Mouse (Mus musculus) v-Abl transformed pro-B cells (cell line): ENCODE measurements around the gene Tmem56.

Experiments used
- in situ Hi-C, 2 experiments: fragments of 400-800 bp; cut with MboI; formaldehyde crosslinking; loops; one replicate each; pipeline ENCODE4 v1.15.1; 2025; ENCODE audit not compliant: unreplicated experiment in 2 of 2

Gene Tmem56

GRCm38 (mm10) chr3:121290681-121291080 is 7.8 kb upstream of the Tmem56 start:
- in situ Hi-C loops, result loop anchor here (5.0 to 25.0 kb wide), 3 partner anchors 118 to 947 kb away; partner anchors contain the start of genes Gclm (in 1 of the 2) and Rwdd3 (in 1 of the 2)

GRCm38 (mm10) chr3:121287151-121287550 is 4.3 kb upstream of the Tmem56 start:
- in situ Hi-C loops, result loop anchor here in 1 of 2 experiments (25.0 kb wide), 1 partner anchor 950 kb away; the partner anchor contains the start of gene Gclm

- in situ Hi-C loops, result loop anchor here in 1 of 2 experiments (25.0 kb wide), 1 partner anchor 952 kb away; the partner anchor contains the start of gene Gclm
Measured at GRCm38 (mm10) chr3:121285219-121285618, 2.3 kb upstream of the Tmem56 start.

- in situ Hi-C loops, result loop anchor here in 1 of 2 experiments (25.0 kb wide), 1 partner anchor 958 kb away; the partner anchor contains the start of gene Gclm
Measured at GRCm38 (mm10) chr3:121279679-121280078, 3.2 kb downstream of the Tmem56 start.

GRCm38 (mm10) chr3:121277557-121277956 is 5.3 kb downstream of the Tmem56 start:
- in situ Hi-C loops, result loop anchor here in 1 of 2 experiments (25.0 kb wide), 1 partner anchor 960 kb away; the partner anchor contains the start of gene Gclm

- in situ Hi-C loops, result loop anchor here in 1 of 2 experiments (25.0 kb wide), 1 partner anchor 960 kb away; the partner anchor contains the start of gene Gclm
Measured at GRCm38 (mm10) chr3:121277009-121277408, 5.9 kb downstream of the Tmem56 start.

GRCm38 (mm10) chr3:121274010-121274409 is 8.9 kb downstream of the Tmem56 start:
- in situ Hi-C loops, result no loop called here

- in situ Hi-C loops, result no loop called here
Measured at GRCm38 (mm10) chr3:121272577-121272976, 10.3 kb downstream of the Tmem56 start.

- in situ Hi-C loops, result no loop called here
Measured at GRCm38 (mm10) chr3:121267283-121267682, 15.6 kb downstream of the Tmem56 start.

- in situ Hi-C loops, result no loop called here
Measured at GRCm38 (mm10) chr3:121264242-121264641, 18.7 kb downstream of the Tmem56 start.

GRCm38 (mm10) chr3:121263205-121263548 is 19.7 kb downstream of the Tmem56 start:
- in situ Hi-C loops, result no loop called here

- in situ Hi-C loops, result no loop called here
Measured at GRCm38 (mm10) chr3:121262521-121263204, 20.2 kb downstream of the Tmem56 start.

GRCm38 (mm10) chr3:121261939-121262520 is 20.9 kb downstream of the Tmem56 start:
- in situ Hi-C loops, result no loop called here

GRCm38 (mm10) chr3:121261251-121261650 is 21.6 kb downstream of the Tmem56 start:
- in situ Hi-C loops, result no loop called here

- in situ Hi-C loops, result no loop called here
Measured at GRCm38 (mm10) chr3:121260831-121261230, 22.1 kb downstream of the Tmem56 start.

- in situ Hi-C loops, result no loop called here
Measured at GRCm38 (mm10) chr3:121260041-121260440, 22.9 kb downstream of the Tmem56 start.

GRCm38 (mm10) chr3:121258521-121259478 is 24.1 kb downstream of the Tmem56 start:
- in situ Hi-C loops, result no loop called here

- in situ Hi-C loops, result no loop called here
Measured at GRCm38 (mm10) chr3:121257418-121257817, 25.5 kb downstream of the Tmem56 start.

- in situ Hi-C loops, result no loop called here
Measured at GRCm38 (mm10) chr3:121256131-121256530, 26.8 kb downstream of the Tmem56 start.

- in situ Hi-C loops, result no loop called here
Measured at GRCm38 (mm10) chr3:121255501-121255900, 27.4 kb downstream of the Tmem56 start.
